Mouse (Mus musculus) forebrain, embryonic 10.5 days (tissue): Measurements from ENCODE around the gene Ctnnd2. TPM values are rescaled to one million over a fixed set of nuclear protein-coding genes. Genes with fewer than 3 reads are reported as not detected.
A peak's percentile ranks its signal among the peaks of the same experiment; 100 is the strongest.

ENCODE experiments used
- DNase-seq: peaks from one replicate; pipeline ENCODE4 v3.0.0-alpha.2; 2017; ENCODE audit warnings: low spot score; ENCODE audit errors: extremely low spot score
- H3K27ac ChIP-seq: fragments of 300-500 bp; sonication (generic); 2 replicates; pipeline ENCODE4 v1.5.1; 2016; ENCODE audit warnings: mild to moderate bottlenecking
- H3K27me3 ChIP-seq: fragments of 300-500 bp; sonication (generic); 2 replicates; pipeline ENCODE4 v1.6.1; 2016; ENCODE audit warnings: mild to moderate bottlenecking; ENCODE audit not compliant: poor library complexity, severe bottlenecking
- H3K36me3 ChIP-seq: fragments of 300-500 bp; sonication (generic); replicated peaks from 2 replicates; pipeline ENCODE4 v1.6.1; 2016; ENCODE audit warnings: mild to moderate bottlenecking, moderate library complexity
- H3K4me1 ChIP-seq: fragments of 300-500 bp; sonication (generic); 2 replicates; pipeline ENCODE4 v1.6.1; 2016
- H3K4me3 ChIP-seq: fragments of 300-500 bp; sonication (generic); 2 replicates; pipeline ENCODE4 v1.5.1; 2016; ENCODE audit warnings: mild to moderate bottlenecking, moderate library complexity
- H3K9me3 ChIP-seq: fragments of 300-500 bp; sonication (generic); 2 replicates; pipeline ENCODE4 v1.6.1; 2016; ENCODE audit warnings: mild to moderate bottlenecking, moderate library complexity
- WGBS: fragments of 180-500 bp; shearing (Covaris S2); methylation state at CpG from one replicate; pipeline ENCODE4 v1.1.7; 2016; 5-methylcytosine and 5-hydroxymethylcytosine counted together
- polyA plus RNA-seq: library from polyadenylated mRNA; unstranded; fragments of >200 nt; fragmentation: Nextera tagmentation; extraction: Ambion mirVana; gene quantifications from 2 replicates; pipeline ENCODE4 v1.2.1, GENCODE M21; 2016

The Ctnnd2 gene
- polyA plus RNA-seq, 1 experiment from 2014 or later: 25.3 TPM

DNA sequence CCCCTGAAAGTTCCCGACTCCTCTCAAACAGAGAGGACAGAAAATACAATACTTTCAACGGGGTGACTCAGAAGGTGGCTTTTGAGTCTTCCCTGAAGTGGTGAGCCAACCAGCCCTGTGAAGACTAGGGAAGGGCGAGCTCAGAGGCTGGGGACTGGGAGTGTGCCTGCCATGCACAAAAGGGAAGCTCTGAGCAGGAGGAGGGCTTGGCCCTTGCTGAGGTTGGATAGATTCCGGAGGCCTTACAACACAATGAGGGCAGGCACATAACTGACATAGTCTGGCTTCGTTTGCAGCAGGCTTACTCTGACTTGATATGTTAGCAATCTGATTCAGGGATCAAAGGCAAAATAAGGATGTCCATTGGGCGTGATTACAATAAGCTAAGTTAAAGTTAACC lies 477.6 kb downstream of the Ctnnd2 start:
- Histone ChIP-seq H3K4me3 (no peak overlapping the region), H3K9me3 (no peaks in the 10 kb centered on the region), H3K4me1 (peaks cover 22% of the 10 kb centered on the region), H3K36me3 (no peaks in the 10 kb centered on the region), H3K27ac (no peak overlapping the region), H3K27me3 (peaks cover 36% of the 10 kb centered on the region)
- DNase-seq: no peak
- WGBS: 59% methylated on average over 6 of the region's 6 CpGs

DNA sequence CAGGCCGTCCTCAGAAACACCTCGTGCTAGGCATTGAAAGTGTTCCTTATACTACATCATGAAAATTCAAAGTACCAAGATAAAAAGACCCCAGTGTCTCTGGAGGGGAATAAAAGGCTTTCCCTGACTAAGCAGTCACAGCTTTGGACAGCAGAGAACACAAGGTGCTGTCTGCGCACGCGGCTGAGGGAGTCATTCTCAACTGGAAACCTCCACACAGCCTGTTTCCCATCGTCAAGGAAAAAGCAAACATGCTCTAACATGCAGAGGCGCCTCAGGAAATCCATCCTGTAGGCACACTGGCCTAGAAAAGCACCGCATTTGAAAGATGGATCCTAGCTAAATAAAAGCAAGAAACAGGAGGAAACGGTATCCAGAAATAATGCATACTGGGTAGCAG lies 483.0 kb downstream of the Ctnnd2 start:
- no peaks in the 10 kb centered on the region for H3K27me3 ChIP-seq
- H3K4me1 ChIP-seq: no peaks in the 10 kb centered on the region
- no peak overlapping the region for H3K4me3 ChIP-seq
- DNase-seq: no peak
- WGBS: 90% methylated on average over 9 of the region's 9 CpGs
- no peaks in the 10 kb centered on the region for H3K9me3 ChIP-seq
- H3K36me3 ChIP-seq: no peaks in the 10 kb centered on the region
- no peak overlapping the region for H3K27ac ChIP-seq

DNA sequence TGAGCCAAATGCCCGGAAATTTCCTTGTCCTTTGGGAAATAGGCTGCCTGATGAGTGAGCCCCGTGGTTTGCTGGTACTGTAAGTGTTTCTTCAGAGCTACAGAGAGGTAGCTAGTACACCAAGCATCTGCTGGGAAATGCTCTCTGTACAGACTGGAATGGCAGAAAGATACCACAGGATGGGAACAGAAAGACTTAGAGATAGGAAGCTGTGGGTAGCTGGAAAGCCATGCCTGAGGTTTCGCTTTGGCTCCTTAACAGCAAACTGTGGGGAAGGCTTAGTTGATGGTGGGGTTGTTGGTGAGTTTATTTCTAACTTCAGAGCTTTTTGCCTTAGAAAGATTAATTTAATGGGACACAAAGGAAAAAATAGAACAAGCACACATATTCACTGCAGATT lies 485.2 kb downstream of the Ctnnd2 start:
- DNase-seq: no peak
- Histone ChIP-seq H3K27ac (no peak overlapping the region), H3K4me3 (no peak overlapping the region), H3K4me1 (peaks cover 8% of the 10 kb centered on the region), H3K27me3 (no peaks in the 10 kb centered on the region), H3K36me3 (no peaks in the 10 kb centered on the region), H3K9me3 (no peaks in the 10 kb centered on the region)
- WGBS: 95% methylated on average over 3 of the region's 3 CpGs

DNA sequence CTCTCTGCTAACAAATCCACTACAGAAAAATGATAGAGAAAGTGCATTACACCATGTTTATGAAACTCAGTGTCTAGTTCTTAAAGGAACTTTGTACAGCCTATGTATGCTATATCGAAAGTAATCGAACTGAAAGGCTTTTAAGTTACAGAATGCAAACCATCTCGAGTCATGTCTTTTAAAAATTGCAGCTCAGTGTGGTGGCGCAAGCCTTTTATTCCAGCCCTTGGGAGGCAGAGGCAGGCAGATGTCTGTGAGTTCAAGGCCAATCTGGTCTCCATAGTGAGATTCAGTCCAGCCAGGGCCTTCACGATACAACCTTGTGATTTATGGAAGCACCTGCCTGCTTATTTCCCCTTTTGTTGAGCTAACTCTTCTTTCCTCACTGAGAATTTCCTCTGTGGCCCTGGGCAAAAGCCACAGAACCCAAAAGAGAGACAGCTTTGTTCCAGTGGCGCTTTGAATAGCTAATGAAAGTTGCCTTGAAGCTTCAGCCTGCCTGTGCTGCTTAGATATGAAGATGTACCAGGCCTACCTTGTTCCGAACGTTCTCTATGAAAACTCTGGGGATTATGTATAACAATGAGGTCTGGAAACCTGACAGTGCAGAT lies 488.3 kb downstream of the Ctnnd2 start:
- WGBS: 88% methylated on average over 8 of the region's 8 CpGs
- no peak for DNase-seq

DNA sequence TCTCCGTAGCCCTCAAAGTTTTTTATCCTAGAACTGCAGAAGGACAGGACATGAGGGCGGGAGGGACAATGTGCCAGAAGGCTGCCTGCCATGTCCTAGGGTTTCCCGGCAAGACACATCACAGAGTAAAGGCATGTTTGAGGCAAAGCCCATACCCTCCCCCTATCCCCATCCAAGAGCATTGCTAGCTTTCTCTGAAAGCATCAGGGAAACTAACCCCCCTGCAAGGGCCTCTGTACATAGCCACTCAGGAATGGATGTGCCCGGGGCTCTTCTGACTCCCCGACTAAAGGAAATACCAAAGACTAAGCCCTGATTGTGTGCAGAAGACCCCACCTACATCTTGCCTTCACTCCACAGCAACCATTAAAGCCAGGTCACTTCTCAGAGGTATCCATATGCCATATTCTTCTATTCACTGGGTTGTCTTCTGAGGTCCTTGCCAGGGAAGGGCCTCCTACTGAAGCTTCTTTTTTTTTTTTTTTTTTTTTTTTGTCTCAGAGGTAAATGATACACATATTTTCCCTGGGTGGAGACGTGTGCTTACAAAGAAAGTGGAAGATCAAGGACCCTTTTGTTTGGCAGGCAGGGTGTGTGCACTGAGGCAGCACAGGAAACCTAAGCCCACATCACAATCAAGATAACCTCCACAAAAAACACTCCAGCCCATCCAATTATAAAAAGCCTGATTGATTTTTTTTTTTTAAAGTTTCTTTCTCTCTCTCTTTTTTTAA lies 489.5 kb downstream of the Ctnnd2 start:
- Histone ChIP-seq H3K4me1 (peaks cover 12% of the 10 kb centered on the region), H3K27ac (0 out of 2 replicates have a peak overlapping the region, but pooled peaks have one; percentile 40), H3K27me3 (no peaks in the 10 kb centered on the region), H3K9me3 (no peaks in the 10 kb centered on the region), H3K4me3 (no peak overlapping the region), H3K36me3 (no peaks in the 10 kb centered on the region)
- no peak for DNase-seq
- 48% methylated on average over 6 of the region's 6 CpGs for WGBS

More for the DNA sequence above, 488.3 kb downstream of the Ctnnd2 start:
- no peak overlapping the region for H3K4me3 ChIP-seq
- H3K9me3 ChIP-seq: no peaks in the 10 kb centered on the region
- H3K36me3 ChIP-seq: no peaks in the 10 kb centered on the region
- H3K4me1 ChIP-seq: peaks cover 8% of the 10 kb centered on the region
- no peaks in the 10 kb centered on the region for H3K27me3 ChIP-seq
- no peak overlapping the region for H3K27ac ChIP-seq

DNA sequence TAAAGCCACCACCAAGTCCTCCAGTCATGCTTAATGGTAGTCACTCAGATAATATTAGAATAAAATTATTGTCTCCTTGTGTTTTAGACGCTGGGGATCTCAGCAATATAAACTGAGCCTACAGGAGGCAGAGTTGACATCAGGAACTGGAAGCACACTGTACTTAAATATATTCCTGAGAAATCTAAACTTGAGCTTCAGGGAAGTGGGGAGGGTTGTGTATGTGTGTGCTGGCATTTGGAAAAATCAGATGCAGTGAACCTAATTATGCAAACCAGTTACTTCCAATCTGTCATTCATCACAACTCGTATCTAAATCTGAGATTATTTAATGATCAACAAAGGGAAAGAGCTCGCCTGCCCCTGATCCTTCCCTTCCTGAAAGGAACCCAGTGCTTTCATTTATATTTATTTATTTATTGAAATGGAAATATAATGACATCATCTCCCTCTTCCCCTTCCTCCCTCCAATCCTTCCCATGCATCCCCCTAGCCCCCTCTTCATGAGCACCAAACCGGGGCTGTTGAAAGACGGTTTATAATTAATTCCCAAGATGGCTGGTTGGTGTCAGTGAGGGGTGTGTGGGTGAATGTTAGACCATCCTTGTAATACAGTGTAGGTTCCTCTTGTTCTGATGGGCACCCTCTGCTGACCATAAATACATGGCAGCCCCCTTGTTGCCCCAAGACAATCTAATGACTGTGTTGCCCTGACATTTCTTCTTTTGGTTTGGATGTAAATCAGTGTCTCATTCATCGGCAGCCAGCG lies 495.6 kb downstream of the Ctnnd2 start:
- no peaks in the 10 kb centered on the region; the same call in 1 of the 2 replicates for H3K36me3 ChIP-seq
- H3K4me1 ChIP-seq: 0 out of 2 replicates have a peak, but pooled peaks cover 4% of the 10 kb centered on the region
- no peak overlapping the region for H3K27ac ChIP-seq
- no peak for DNase-seq
- WGBS: 82% methylated on average over 7 of the region's 7 CpGs
- H3K9me3 ChIP-seq: no peaks in the 10 kb centered on the region
- no peaks in the 10 kb centered on the region for H3K27me3 ChIP-seq
- H3K4me3 ChIP-seq: no peak overlapping the region

DNA sequence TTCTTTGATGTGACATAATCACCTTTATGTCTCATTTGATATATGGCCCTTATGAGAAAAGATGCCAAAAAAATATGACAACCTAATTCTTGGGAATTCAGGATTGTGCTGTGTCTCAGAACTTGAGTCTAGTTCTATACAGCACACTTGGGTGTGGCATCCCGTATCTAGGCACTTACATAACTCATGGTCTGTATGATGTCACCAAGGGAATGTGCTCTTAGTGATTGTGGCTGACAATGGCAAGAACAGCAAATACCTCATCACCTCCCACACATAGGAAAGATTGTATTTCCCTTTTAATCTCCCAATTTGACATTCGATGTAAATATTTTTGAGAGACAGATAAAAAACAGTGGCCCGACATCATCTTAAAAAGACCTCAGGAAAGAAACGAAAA lies 509.5 kb downstream of the Ctnnd2 start:
- H3K27ac ChIP-seq: no peak overlapping the region
- WGBS: 94% methylated on average over 4 of the region's 4 CpGs
- H3K27me3 ChIP-seq: no peaks in the 10 kb centered on the region
- no peak overlapping the region for H3K4me3 ChIP-seq
- no peaks in the 10 kb centered on the region for H3K9me3 ChIP-seq
- H3K36me3 ChIP-seq: no peaks in the 10 kb centered on the region
- no peak for DNase-seq
- H3K4me1 ChIP-seq: no peaks in the 10 kb centered on the region

DNA sequence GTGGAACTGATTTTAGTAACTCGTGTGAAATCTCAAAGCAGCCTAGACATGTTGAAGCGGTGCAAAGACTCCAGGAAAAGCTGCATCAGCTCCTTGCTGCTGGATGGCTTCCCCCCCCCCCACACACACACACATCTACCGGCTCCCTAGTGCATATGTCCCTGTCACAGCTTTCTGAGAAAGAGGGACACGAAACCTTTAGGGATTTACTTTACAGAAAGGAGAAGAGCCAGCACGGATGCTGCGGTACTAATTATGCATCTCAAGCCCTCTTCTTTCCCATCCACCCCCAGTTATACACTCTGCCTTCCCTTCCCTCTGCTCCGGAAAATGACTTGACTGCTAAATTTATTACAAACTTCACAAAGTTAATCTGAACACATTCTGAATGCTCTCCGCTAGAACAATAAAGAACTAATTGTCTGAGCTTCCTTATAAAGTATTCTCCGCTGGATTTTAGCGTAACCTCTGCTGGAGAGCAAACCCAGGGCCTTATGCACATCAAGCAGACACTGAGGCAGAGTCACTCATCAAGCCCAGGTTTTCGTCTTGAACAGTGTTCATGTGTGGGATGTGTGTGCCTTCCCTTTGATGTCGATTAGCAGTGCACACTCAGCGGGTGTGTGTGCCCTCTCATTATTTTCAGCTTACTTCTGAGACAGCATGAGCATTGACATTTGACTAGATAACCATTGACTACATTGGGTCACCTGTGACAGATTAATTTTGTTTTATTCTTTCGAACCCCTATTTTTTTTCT lies 510.1 kb downstream of the Ctnnd2 start:
- H3K9me3 ChIP-seq: no peaks in the 10 kb centered on the region
- WGBS: 87% methylated on average over 14 of the region's 14 CpGs
- no peak overlapping the region for H3K4me3 ChIP-seq
- no peaks in the 10 kb centered on the region for H3K27me3 ChIP-seq
- no peaks in the 10 kb centered on the region for H3K36me3 ChIP-seq
- H3K4me1 ChIP-seq: no peaks in the 10 kb centered on the region
- H3K27ac ChIP-seq: no peak overlapping the region
- no peak for DNase-seq

DNA sequence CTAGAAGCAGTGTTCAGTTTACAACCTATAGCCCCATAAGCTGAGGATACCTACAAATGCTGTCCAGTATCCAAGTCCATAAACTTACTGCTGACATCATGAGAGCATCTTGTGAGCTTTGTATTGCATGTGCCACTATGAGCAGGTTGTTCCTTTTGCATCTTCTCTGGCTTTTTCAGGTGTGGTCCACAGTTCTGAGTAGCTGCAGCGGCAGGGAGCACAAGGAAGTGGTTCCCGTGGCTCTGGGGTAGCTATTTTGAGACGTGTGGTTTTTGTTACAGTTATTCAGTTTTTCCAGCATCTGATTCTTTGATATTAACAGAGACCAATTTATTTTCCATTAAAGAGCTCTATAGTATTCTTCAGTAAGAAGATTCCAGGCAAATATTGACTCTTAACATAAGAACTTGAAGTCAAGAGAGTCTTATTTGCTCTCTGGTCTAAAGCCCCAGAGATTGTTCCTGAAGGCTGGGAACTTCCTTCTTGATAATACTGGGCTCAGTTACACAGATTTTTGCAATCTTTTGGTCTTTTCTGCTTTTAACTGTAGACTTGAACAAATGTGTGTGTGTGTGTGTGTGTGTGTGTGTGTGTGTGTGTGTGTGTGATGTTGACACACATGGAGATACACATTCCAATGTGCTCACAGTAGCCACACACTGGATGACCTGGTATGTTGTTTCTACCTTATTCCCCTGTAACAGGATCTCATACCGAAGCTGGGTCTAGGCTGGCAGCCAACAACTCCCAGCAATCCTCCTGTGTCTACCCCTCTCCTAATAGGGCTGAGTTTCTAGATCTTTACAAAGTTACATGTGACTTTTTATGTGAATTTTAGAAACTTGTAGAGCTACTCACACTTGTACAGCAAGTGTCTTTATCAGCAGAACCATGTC lies 514.1 kb downstream of the Ctnnd2 start:
- H3K4me3 ChIP-seq: no peak overlapping the region
- WGBS: 88% methylated on average over 4 of the region's 4 CpGs
- no peak for DNase-seq

DNA sequence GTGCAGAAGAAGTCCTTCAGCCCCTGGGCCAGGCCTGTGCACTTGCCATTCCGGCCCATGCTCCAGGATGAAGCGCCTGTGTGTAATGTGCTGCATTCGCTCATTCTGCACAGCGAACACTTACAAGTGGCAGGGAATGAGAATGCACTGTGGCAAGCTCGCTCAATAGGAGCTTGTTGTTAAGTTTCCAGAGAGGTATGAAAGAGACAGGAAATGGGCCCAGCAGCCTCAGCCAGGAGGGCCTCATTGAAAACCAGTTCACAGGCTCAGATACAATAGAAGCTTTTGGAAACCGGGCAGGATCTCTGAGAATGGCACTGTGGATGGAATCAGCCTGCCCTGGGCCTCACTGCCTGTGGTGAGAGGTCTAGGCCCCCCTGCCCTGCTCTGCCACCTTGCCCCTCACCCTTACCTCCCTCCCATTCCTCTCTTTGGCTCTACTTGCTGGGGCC lies 521.4 kb downstream of the Ctnnd2 start:
- no peaks in the 10 kb centered on the region for H3K9me3 ChIP-seq
- DNase-seq: peak; percentile 33

More for the DNA sequence above, 514.1 kb downstream of the Ctnnd2 start:
- Histone ChIP-seq H3K4me1 (no peaks in the 10 kb centered on the region), H3K27me3 (no peaks in the 10 kb centered on the region), H3K27ac (no peak overlapping the region), H3K36me3 (no peaks in the 10 kb centered on the region), H3K9me3 (no peaks in the 10 kb centered on the region)

DNA sequence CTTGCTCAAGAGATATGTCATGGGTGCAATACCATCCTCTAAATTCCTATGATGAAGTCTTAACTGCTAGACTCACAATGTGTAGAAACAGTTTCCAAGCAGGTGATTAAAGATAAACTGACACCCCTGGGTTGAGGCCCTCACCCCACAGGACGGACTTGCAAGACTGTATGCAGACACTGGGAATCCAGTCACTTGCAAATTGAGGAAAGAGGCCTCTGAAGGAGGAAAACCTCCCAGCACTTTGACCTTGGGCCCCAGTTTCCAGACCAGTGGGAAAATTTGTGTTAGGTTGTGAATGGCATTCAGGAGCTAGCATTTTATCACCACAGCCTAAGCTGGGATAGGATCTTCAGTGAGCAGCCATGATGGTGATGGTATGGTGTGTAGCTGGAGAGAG lies 521.9 kb downstream of the Ctnnd2 start:
- WGBS: 73% methylated on average over 1 of the region's 1 CpGs
- H3K36me3 ChIP-seq: no peaks in the 10 kb centered on the region
- H3K4me1 ChIP-seq: peaks cover 21% of the 10 kb centered on the region
- no peaks in the 10 kb centered on the region for H3K27me3 ChIP-seq
- peak overlapping the region; percentile 68 for H3K27ac ChIP-seq
- H3K4me3 ChIP-seq: no peak overlapping the region
- no peak for DNase-seq
- H3K9me3 ChIP-seq: no peaks in the 10 kb centered on the region

More for the DNA sequence above, 521.4 kb downstream of the Ctnnd2 start:
- Histone ChIP-seq H3K4me1 (peaks cover 21% of the 10 kb centered on the region), H3K4me3 (no peak overlapping the region), H3K27ac (peak overlapping the region; percentile 68), H3K36me3 (no peaks in the 10 kb centered on the region), H3K27me3 (no peaks in the 10 kb centered on the region)
- 42% methylated on average over 6 of the region's 6 CpGs for WGBS
